Mouse (Mus musculus): ENCODE data around the gene Olfr631. TPM values are rescaled to one million over a fixed set of nuclear protein-coding genes. Genes with fewer than 3 reads are reported as not detected.

Olfr631 gene
- polyA plus RNA-seq (2012; rRNA removed), result not detected in 2 replicates

DNA sequence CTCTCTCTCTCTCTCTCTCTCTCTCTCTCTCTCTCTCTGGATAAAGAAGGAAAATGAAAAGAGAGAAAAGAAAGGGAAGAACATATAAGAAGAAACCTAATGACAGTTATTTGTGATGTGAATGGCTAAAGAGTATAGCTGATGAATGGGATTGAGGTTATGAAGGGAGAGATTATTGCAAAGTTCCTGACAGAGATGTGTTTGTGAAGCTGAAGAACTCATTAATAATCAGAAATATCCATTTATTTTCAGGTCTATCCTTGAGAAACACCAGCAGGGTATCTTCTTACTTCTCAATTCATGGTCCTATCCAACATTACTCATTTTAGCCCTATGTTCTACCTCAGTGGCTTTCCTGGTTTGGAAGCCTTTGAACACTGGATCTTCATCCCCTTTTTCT is at the start of gene Olfr631:
Gene Olfr631 (plus strand): TSS at position 301 of the 400 bp plus-strand sequence.

DNA sequence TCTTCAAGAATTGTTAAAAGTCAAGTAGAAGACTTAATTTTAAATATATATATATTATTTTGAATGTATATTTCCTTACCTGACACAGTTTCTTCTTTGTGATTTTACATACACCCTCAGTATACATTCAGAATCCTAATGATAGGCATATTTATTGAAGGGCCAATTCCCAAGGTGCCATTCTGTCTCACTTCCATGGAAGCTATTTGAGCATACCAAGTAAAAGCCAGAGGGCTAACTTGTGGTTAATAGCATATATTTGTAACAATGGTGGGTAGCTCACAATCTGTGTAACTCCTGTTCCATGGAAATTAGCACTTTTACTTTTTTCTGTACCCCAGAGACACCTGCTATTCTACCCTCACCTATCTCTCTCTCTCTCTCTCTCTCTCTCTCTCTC is 42.5 kb upstream of the Olfr631 start, which contains the start of gene Olfr66:
Gene Olfr66 (minus strand): TSS at position 101 of the 400 bp plus-strand sequence.

DNA sequence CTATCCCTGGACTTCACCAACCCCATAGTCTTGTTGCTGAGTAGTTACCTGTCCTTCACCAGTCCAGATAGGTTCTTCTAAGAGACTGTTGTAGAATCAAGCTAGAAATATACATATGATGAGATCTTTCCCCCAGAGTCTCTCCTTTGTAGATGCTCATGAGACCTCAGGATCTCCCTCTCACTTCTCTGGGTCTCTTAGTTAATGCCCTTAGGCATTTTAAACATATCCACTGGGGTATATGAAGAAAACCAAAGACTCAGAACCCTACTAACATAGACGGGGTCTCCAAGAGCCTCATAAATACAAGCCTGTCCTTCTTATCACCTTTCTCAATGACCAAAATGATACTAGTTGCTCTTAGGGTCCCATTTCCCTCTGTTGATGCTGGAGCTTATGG is 34.2 kb upstream of the Olfr631 start, which contains the start of gene Olfr64:
Gene Olfr64 (minus strand): TSS at position 101 of the 400 bp plus-strand sequence.

DNA sequence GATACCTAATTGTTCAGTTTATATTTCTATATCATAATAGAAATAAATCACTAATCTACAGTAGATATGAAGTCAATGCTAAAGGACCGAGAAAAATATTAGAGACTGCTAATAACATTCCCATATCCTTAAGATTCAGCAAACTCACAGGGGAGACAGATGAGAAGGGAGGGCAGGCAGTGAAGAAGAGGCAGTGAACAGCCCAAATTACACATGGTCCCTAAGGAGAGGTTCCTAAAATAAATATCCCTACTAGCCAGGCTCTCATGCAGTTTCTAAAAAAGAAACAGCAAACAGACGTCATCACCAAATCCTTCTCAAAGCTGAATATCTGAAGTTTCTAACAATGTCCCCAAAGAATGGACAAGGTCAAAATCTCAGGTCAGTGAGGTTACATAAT is 25.4 kb upstream of the Olfr631 start, which contains the start of gene Olfr65:
Gene Olfr65 (plus strand): TSS at position 301 of the 400 bp plus-strand sequence.

DNA sequence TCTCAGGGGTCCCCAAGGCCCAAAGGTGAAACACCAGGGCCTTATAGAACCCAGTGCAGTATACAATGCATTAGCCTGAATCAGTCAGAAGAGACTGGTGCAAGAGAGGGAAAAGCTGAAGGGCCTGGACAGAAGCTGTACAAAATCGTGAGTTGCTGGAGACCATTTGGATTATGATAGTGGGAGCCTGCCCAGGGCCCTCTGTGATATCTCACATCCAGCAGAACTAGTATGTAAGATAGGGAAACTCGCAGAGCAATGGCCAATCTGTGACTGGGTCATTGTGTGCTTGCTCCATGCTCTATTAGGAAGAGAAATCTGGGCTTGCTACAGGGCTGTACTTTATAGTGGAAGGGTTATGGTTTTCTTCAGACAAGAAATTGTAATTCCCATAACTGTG is 5.6 kb downstream of the Olfr631 start, which contains the start of gene Olfr632:
Gene Olfr632 (plus strand): TSS at position 84 of the 400 bp plus-strand sequence.

DNA sequence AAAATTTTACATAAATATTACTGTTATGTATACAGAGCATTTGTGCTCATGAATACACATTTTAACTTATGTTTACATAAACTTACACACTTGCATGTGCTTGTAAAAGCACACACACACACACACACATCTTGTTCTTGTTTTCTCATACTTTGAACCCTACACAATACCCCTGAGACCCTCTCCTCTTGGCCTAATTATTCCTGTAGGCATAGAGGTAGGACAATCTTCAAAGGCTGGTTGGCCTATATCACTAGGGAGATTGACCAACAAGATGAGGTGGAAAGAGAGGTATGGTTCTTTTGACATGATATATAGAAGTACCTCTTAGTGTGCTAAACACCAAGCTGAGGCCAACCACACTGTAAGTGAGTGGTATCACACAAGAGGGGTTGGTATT is 15.5 kb downstream of the Olfr631 start, which contains the start of gene Olfr633:
Gene Olfr633 (plus strand): TSS at position 301 of the 400 bp plus-strand sequence.

DNA sequence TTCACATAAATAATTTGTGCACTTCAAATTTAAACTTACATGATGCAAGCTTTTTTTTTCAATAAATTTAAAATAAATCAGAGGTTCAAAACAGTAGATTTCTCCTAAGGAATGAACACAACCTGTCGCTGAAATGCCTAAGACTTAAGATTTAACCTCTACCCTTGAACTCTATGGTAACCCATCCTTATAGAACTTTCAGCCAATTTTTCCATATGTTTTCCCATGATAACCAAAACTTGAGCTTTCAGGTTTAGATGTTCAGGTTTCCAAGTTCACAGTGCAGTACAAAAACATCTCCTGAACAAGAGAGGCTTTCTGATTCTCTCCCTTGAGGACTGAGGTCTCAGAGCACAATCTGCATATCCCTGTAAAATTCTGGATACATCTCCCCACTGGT is 42.2 kb downstream of the Olfr631 start, which contains the start of gene Olfr635:
Gene Olfr635 (plus strand): TSS at position 301 of the 400 bp plus-strand sequence.

Other genes starting within 250 kb of the Olfr631 start
- gene Olfr625-ps1, start 246.1 kb upstream of the Olfr631 start, polyA plus RNA-seq (2012; rRNA removed), result not detected in 2 replicates
- not detected in 2 replicates for gene Olfr243, start 214.2 kb upstream of the Olfr631 start, polyA plus RNA-seq (2012; rRNA removed)
- not detected in 2 replicates for gene Olfr628, start 198.5 kb upstream of the Olfr631 start, polyA plus RNA-seq (2012; rRNA removed)
- gene Olfr629, start 183.9 kb upstream of the Olfr631 start, polyA plus RNA-seq (2012; rRNA removed), result not detected in 2 replicates
- not detected in 2 replicates for gene Olfr630, start 171.5 kb upstream of the Olfr631 start, polyA plus RNA-seq (2012; rRNA removed)
- not detected in 2 replicates for gene Olfr69, start 157.2 kb upstream of the Olfr631 start, polyA plus RNA-seq (2012; rRNA removed)
- not detected in 2 replicates for gene Olfr68, start 149.1 kb upstream of the Olfr631 start, polyA plus RNA-seq (2012; rRNA removed)
- gene Olfr67, start 137.0 kb upstream of the Olfr631 start, polyA plus RNA-seq (2012; rRNA removed), result not detected in 2 replicates
- 762 and 1,375 TPM in 2 replicates for gene Hbb-bt, start 114.8 kb upstream of the Olfr631 start, polyA plus RNA-seq (2012; rRNA removed)
- 2,826 and 5,558 TPM in 2 replicates for gene Hbb-bs, start 100.7 kb upstream of the Olfr631 start, polyA plus RNA-seq (2012; rRNA removed)
- not detected in 2 replicates for gene Hbb-bh2, start 88.3 kb upstream of the Olfr631 start, polyA plus RNA-seq (2012; rRNA removed)
- 7.1 and 8.0 TPM in 2 replicates for gene Hbb-bh1, start 85.7 kb upstream of the Olfr631 start, polyA plus RNA-seq (2012; rRNA removed)
- 602 and 840 TPM in 2 replicates for gene Hbb-y, start 75.6 kb upstream of the Olfr631 start, polyA plus RNA-seq (2012; rRNA removed)
- gene Olfr66, start 42.6 kb upstream of the Olfr631 start, polyA plus RNA-seq (2012; rRNA removed), result not detected in 2 replicates
- not detected in 2 replicates for gene Olfr64, start 34.3 kb upstream of the Olfr631 start, polyA plus RNA-seq (2012; rRNA removed)
- gene Olfr65, start 25.3 kb upstream of the Olfr631 start, polyA plus RNA-seq (2012; rRNA removed), result not detected in 2 replicates
- gene Olfr632, start 5.5 kb downstream of the Olfr631 start, polyA plus RNA-seq (2012; rRNA removed), result not detected in 2 replicates
- not detected in 2 replicates for gene Olfr633, start 15.6 kb downstream of the Olfr631 start, polyA plus RNA-seq (2012; rRNA removed)
- not detected in 2 replicates for gene Olfr635, start 42.3 kb downstream of the Olfr631 start, polyA plus RNA-seq (2012; rRNA removed)
- gene Olfr638, start 69.9 kb downstream of the Olfr631 start, polyA plus RNA-seq (2012; rRNA removed), result not detected in 2 replicates
- gene Olfr639, start 88.5 kb downstream of the Olfr631 start, polyA plus RNA-seq (2012; rRNA removed), result not detected in 2 replicates
- not detected in 2 replicates for gene Olfr640, start 96.7 kb downstream of the Olfr631 start, polyA plus RNA-seq (2012; rRNA removed)
- not detected in 2 replicates for gene Olfr641, start 106.6 kb downstream of the Olfr631 start, polyA plus RNA-seq (2012; rRNA removed)
- not detected in 2 replicates for gene Olfr642, start 123.8 kb downstream of the Olfr631 start, polyA plus RNA-seq (2012; rRNA removed)
- gene 4930516K23Rik, start 132.6 kb downstream of the Olfr631 start, polyA plus RNA-seq (2012; rRNA removed), result not detected in 2 replicates
- not detected in 2 replicates for gene Olfr644, start 143.0 kb downstream of the Olfr631 start, polyA plus RNA-seq (2012; rRNA removed)
- not detected in 2 replicates for gene Olfr645, start 156.6 kb downstream of the Olfr631 start, polyA plus RNA-seq (2012; rRNA removed)
- gene Olfr646, start 176.0 kb downstream of the Olfr631 start, polyA plus RNA-seq (2012; rRNA removed), result not detected in 2 replicates
- not detected in 2 replicates for gene Ubqln5, start 201.0 kb downstream of the Olfr631 start, polyA plus RNA-seq (2012; rRNA removed)
- gene Olfr643, start 208.6 kb downstream of the Olfr631 start, polyA plus RNA-seq (2012; rRNA removed), result not detected in 2 replicates
- not detected in 2 replicates for gene Ubqln3, start 214.5 kb downstream of the Olfr631 start, polyA plus RNA-seq (2012; rRNA removed)
- gene Ubqlnl, start 221.7 kb downstream of the Olfr631 start, polyA plus RNA-seq (2012; rRNA removed), result not detected in 2 replicates
- 0.15 TPM in 1 of 2 replicates, not detected in the other for gene Olfm5, start 236.0 kb downstream of the Olfr631 start, polyA plus RNA-seq (2012; rRNA removed)